Mouse (Mus musculus): ENCODE data around the gene Uimc1. TPM values are rescaled to one million over a fixed set of nuclear protein-coding genes. Genes with fewer than 3 reads are reported as not detected.

Gene Uimc1
- polyA plus RNA-seq, 1 experiment, result 12.3 TPM

- TF ChIP-seq POLR2A (IDR thresholded peaks at IDR 0.05; ENCODE audit: insufficient read length, low read depth) (peak; percentile 95), MYOG (IDR thresholded peaks at IDR 0.05; ENCODE audit: control insufficient read depth in 1 of 3, insufficient read depth in 1 of 3, insufficient read length in 2 of 3, low read depth in 2 of 3) (no peak), REST (IDR thresholded peaks at IDR 0.05; ENCODE audit: insufficient read depth, insufficient read length) (peak; percentile 5), SRF (IDR thresholded peaks at IDR 0.05; ENCODE audit: control insufficient read depth, insufficient read length, low read depth) (no peak), POLR2AphosphoS2 (IDR thresholded peaks at IDR 0.05; ENCODE audit: insufficient read length, low read depth) (peak; percentile 98)
- Histone ChIP-seq H3K36me3 (ENCODE audit: control insufficient read depth, insufficient read depth) (no peaks in the 10 kb centered on the region), H3K79me2 (ENCODE audit: control insufficient read depth, insufficient read depth) (peaks cover 45% of the 10 kb centered on the region), H3K4me2 (ENCODE audit: low read depth) (peak within 1 kb of the TSS; percentile 99), H3K27me3 (ENCODE audit: control insufficient read depth, insufficient read depth, insufficient read length) (no peaks in the 10 kb centered on the region), H3ac (ENCODE audit: control insufficient read depth, insufficient read length) (peak within 1 kb of the TSS; percentile 64), H3K4me3 (peak within 1 kb of the TSS; percentile 92)
These were observed 5.2 kb upstream of the Uimc1 start, which contains the start of gene Zfp346 for GRCm38 (mm10) chr13:55105045-55105952. Gene Zfp346 (plus strand): TSS chr13:55105311.

GRCm38 (mm10) chr13:55103351-55103750 lies 3.3 kb upstream of the Uimc1 start:
- Histone ChIP-seq H3K4me3 (no peak overlapping the region), H3K36me3 (ENCODE audit: control insufficient read depth, insufficient read depth) (no peaks in the 10 kb centered on the region)
- TF ChIP-seq POLR2A (IDR thresholded peaks at IDR 0.05; ENCODE audit: insufficient read length, low read depth), result no peak
- no peak for TF ChIP-seq USF1 (IDR thresholded peaks at IDR 0.05; ENCODE audit: low read depth)
- TF ChIP-seq CEBPB (IDR thresholded peaks at IDR 0.05; ENCODE audit: insufficient read depth, poor library complexity, severe bottlenecking), result no peak
- TF ChIP-seq SRF (IDR thresholded peaks at IDR 0.05; ENCODE audit: control insufficient read depth, insufficient read length, low read depth), result no peak
- TF ChIP-seq MYOG (IDR thresholded peaks at IDR 0.05; ENCODE audit: control insufficient read depth in 1 of 3, insufficient read depth in 1 of 3, insufficient read length in 2 of 3, low read depth in 2 of 3), result no peak

DNA sequence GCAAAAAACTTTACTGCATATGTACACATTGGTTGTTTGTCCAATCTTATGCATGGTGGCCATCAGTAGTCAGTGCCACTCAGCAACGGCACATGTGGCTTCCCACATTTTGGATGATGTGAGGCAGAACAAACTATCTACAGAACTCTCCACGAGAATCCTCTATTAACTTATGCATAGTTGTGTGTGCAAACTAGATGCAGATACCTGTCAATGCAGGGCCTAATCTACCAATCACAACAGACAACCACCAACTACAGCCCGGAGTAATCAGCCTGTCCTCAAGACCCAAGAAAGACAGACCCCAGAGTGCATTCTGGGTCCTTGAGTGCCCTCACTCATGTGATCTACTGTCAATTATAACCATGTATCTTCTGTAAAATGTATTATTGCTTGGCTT lies 2.3 kb upstream of the Uimc1 start:
- Histone ChIP-seq H3K4me2 (ENCODE audit: low read depth) (no peak overlapping the region), H3K79me2 (ENCODE audit: control insufficient read depth, insufficient read depth) (peaks cover 40% of the 10 kb centered on the region), H3K36me3 (ENCODE audit: control insufficient read depth, insufficient read depth) (no peaks in the 10 kb centered on the region), H3K4me3 (no peak overlapping the region), H3K27me3 (ENCODE audit: control insufficient read depth, insufficient read depth, insufficient read length) (no peaks in the 10 kb centered on the region), H3ac (ENCODE audit: control insufficient read depth, insufficient read length) (no peak overlapping the region)
- TF ChIP-seq MAX (IDR thresholded peaks at IDR 0.05; ENCODE audit: low read depth), result no peak
- no peak for TF ChIP-seq E2F4 (IDR thresholded peaks at IDR 0.05; ENCODE audit: insufficient read depth)
- no peak for TF ChIP-seq TCF12 (IDR thresholded peaks at IDR 0.05; ENCODE audit: insufficient read depth, poor library complexity, severe bottlenecking)
- no peak for TF ChIP-seq CEBPB (IDR thresholded peaks at IDR 0.05; ENCODE audit: insufficient read depth, poor library complexity, severe bottlenecking)
- TF ChIP-seq REST (IDR thresholded peaks at IDR 0.05; ENCODE audit: insufficient read depth, insufficient read length), result no peak
- TF ChIP-seq MYOD1 (IDR thresholded peaks at IDR 0.05; ENCODE audit: control insufficient read depth in 1 of 3, insufficient read length in 2 of 3, low read depth in 2 of 3), result no peak
- no peak for TF ChIP-seq SRF (IDR thresholded peaks at IDR 0.05; ENCODE audit: control insufficient read depth, insufficient read length, low read depth)

More at GRCm38 (mm10) chr13:55103351-55103750, 3.3 kb upstream of the Uimc1 start:
- H3K27me3 ChIP-seq (ENCODE audit: control insufficient read depth, insufficient read depth, insufficient read length), result no peaks in the 10 kb centered on the region
- peaks cover 39% of the 10 kb centered on the region for H3K79me2 ChIP-seq (ENCODE audit: control insufficient read depth, insufficient read depth)
- H3K4me2 ChIP-seq (ENCODE audit: low read depth), result no peak overlapping the region
- H3ac ChIP-seq (ENCODE audit: control insufficient read depth, insufficient read length), result no peak overlapping the region

GRCm38 (mm10) chr13:55101627-55102026 lies 1.5 kb upstream of the Uimc1 start:
- Histone ChIP-seq H3K4me3 (no peak overlapping the region), H3K27me3 (ENCODE audit: control insufficient read depth, insufficient read depth, insufficient read length) (no peaks in the 10 kb centered on the region), H3ac (ENCODE audit: control insufficient read depth, insufficient read length) (no peak overlapping the region), H3K79me2 (ENCODE audit: control insufficient read depth, insufficient read depth) (peaks cover 39% of the 10 kb centered on the region), H3K4me2 (ENCODE audit: low read depth) (no peak overlapping the region), H3K36me3 (ENCODE audit: control insufficient read depth, insufficient read depth) (no peaks in the 10 kb centered on the region)
- TF ChIP-seq POLR2AphosphoS2 (IDR thresholded peaks at IDR 0.05; ENCODE audit: insufficient read length, low read depth) (no peak), SRF (IDR thresholded peaks at IDR 0.05; ENCODE audit: control insufficient read depth, insufficient read length, low read depth) (no peak), TCF12 (IDR thresholded peaks at IDR 0.05; ENCODE audit: insufficient read depth, poor library complexity, severe bottlenecking) (no peak), USF1 (IDR thresholded peaks at IDR 0.05; ENCODE audit: low read depth) (no peak), MYOG (IDR thresholded peaks at IDR 0.05; ENCODE audit: control insufficient read depth in 1 of 3, insufficient read depth in 1 of 3, insufficient read length in 2 of 3, low read depth in 2 of 3) (no peak), CEBPB (IDR thresholded peaks at IDR 0.05; ENCODE audit: insufficient read depth, poor library complexity, severe bottlenecking) (no peak), POLR2A (IDR thresholded peaks at IDR 0.05; ENCODE audit: insufficient read length, low read depth) (no peak), REST (IDR thresholded peaks at IDR 0.05; ENCODE audit: insufficient read depth, insufficient read length) (no peak), MYOD1 (IDR thresholded peaks at IDR 0.05; ENCODE audit: control insufficient read depth in 1 of 3, insufficient read length in 2 of 3, low read depth in 2 of 3) (no peak), MAX (IDR thresholded peaks at IDR 0.05; ENCODE audit: low read depth) (no peak), TCF3 (IDR thresholded peaks at IDR 0.05; ENCODE audit: insufficient read length, low read depth) (no peak), E2F4 (IDR thresholded peaks at IDR 0.05; ENCODE audit: insufficient read depth) (no peak)
